Mouse (Mus musculus) neural tube, embryonic 13.5 days (tissue): ENCODE measurements around the gene Magi2. TPM values are rescaled to one million over a fixed set of nuclear protein-coding genes. Genes with fewer than 3 reads are reported as not detected.

Experiments used
- ATAC-seq: fragments of 200-750 bp; cut with Nextera tagmentation; 2 replicates; pipeline ENCODE4 v1.8.0; 2017; ENCODE audit warnings: low read depth, mild to moderate bottlenecking, moderate TSS enrichment, moderate library complexity
- H3K27ac ChIP-seq: fragments of 300-500 bp; sonication (generic); replicated peaks from 2 replicates; pipeline ENCODE4 v1.5.1; 2015; ENCODE audit warnings: moderate library complexity, mild to moderate bottlenecking, inconsistent platforms
- H3K27me3 ChIP-seq: fragments of 300-500 bp; sonication (generic); 2 replicates; pipeline ENCODE4 v1.6.1; 2015; ENCODE audit warnings: mild to moderate bottlenecking, inconsistent platforms
- H3K36me3 ChIP-seq: fragments of 300-500 bp; sonication (generic); 2 replicates; pipeline ENCODE4 v1.6.1; 2015; ENCODE audit warnings: mild to moderate bottlenecking, inconsistent platforms
- H3K4me1 ChIP-seq: fragments of 300-500 bp; sonication (generic); replicated peaks from 2 replicates; pipeline ENCODE4 v1.6.1; 2015; ENCODE audit warnings: inconsistent platforms
- H3K4me2 ChIP-seq: fragments of 300-500 bp; sonication (generic); 2 replicates; pipeline ENCODE4 v1.6.1; 2015; ENCODE audit warnings: inconsistent platforms, mild to moderate bottlenecking, moderate library complexity
- H3K4me3 ChIP-seq: fragments of 300-500 bp; sonication (generic); 2 replicates; pipeline ENCODE4 v1.5.1; 2015; ENCODE audit warnings: mild to moderate bottlenecking, inconsistent platforms
- H3K9ac ChIP-seq: fragments of 300-500 bp; sonication (generic); 2 replicates; pipeline ENCODE4 v1.6.1; 2015; ENCODE audit warnings: moderate library complexity, mild to moderate bottlenecking, inconsistent platforms
- H3K9me3 ChIP-seq: fragments of 300-500 bp; sonication (generic); 2 replicates; pipeline ENCODE4 v1.6.1; 2016; ENCODE audit warnings: inconsistent platforms
- WGBS: fragments of 180-500 bp; shearing (Covaris S2); methylation state at CpG from one replicate; pipeline ENCODE4 v1.1.7; 2015; 5-methylcytosine and 5-hydroxymethylcytosine counted together
- polyA plus RNA-seq: library from polyadenylated mRNA; unstranded; fragments of >200 nt; fragmentation: Nextera tagmentation; extraction: Ambion mirVana; gene quantifications from 2 replicates; pipeline ENCODE4 v1.2.1, GENCODE M21; 2015

Gene Magi2
- polyA plus RNA-seq, 1 experiment from 2014 or later, result 23.1 TPM

- no peak overlapping the region for H3K4me3 ChIP-seq
- 0 out of 2 replicates have a peak, but pooled peaks cover 2% of the 10 kb centered on the region for H3K4me1 ChIP-seq
- WGBS, result 80% methylated on average over 8 of the region's 8 CpGs
- no peak overlapping the region for H3K4me2 ChIP-seq
- no peaks in the 10 kb centered on the region for H3K27me3 ChIP-seq
- no peak overlapping the region for H3K27ac ChIP-seq
- H3K9ac ChIP-seq, result no peak overlapping the region
- no peaks in the 10 kb centered on the region for H3K9me3 ChIP-seq
- no peaks in the 10 kb centered on the region for H3K36me3 ChIP-seq
- no peak for ATAC-seq
Observed at GRCm38 (mm10) chr5:20285080-20285840, 1058.4 kb downstream of the Magi2 start.

GRCm38 (mm10) chr5:20294521-20294920 lies 1067.7 kb downstream of the Magi2 start:
- Histone ChIP-seq H3K27ac (no peak overlapping the region), H3K4me2 (no peak overlapping the region), H3K27me3 (no peaks in the 10 kb centered on the region), H3K9ac (no peak overlapping the region), H3K9me3 (no peaks in the 10 kb centered on the region), H3K36me3 (no peaks in the 10 kb centered on the region), H3K4me1 (no peaks in the 10 kb centered on the region), H3K4me3 (no peak overlapping the region)
- ATAC-seq, result no peak
- WGBS, result 81% methylated on average over 11 of the region's 11 CpGs

GRCm38 (mm10) chr5:20299816-20300215 lies 1073.0 kb downstream of the Magi2 start:
- Histone ChIP-seq H3K4me1 (peaks cover 10% of the 10 kb centered on the region), H3K4me2 (no peak overlapping the region), H3K9me3 (no peaks in the 10 kb centered on the region), H3K36me3 (no peaks in the 10 kb centered on the region), H3K9ac (no peak overlapping the region), H3K27ac (no peak overlapping the region), H3K27me3 (no peaks in the 10 kb centered on the region), H3K4me3 (no peak overlapping the region)
- WGBS, result 68% methylated on average over 6 of the region's 6 CpGs
- ATAC-seq, result no peak

- Histone ChIP-seq H3K27me3 (no peaks in the 10 kb centered on the region), H3K4me1 (peaks cover 10% of the 10 kb centered on the region), H3K36me3 (no peaks in the 10 kb centered on the region), H3K27ac (no peak overlapping the region; the same call in 1 of the 2 replicates), H3K4me2 (no peak overlapping the region), H3K9ac (no peak overlapping the region), H3K9me3 (no peaks in the 10 kb centered on the region), H3K4me3 (no peak overlapping the region)
- 72% methylated on average over 8 of the region's 8 CpGs for WGBS
- ATAC-seq, result 0 out of 2 replicates have a peak, but pooled peaks have one; percentile 19
Observed at GRCm38 (mm10) chr5:20303056-20303965, 1076.5 kb downstream of the Magi2 start.

- no peaks in the 10 kb centered on the region for H3K27me3 ChIP-seq
- no peak overlapping the region for H3K27ac ChIP-seq
- no peak overlapping the region for H3K9ac ChIP-seq
- 0 out of 2 replicates have a peak, but pooled peaks cover under 1% of the 10 kb centered on the region for H3K36me3 ChIP-seq
- ATAC-seq, result no peak
- H3K4me2 ChIP-seq, result no peak overlapping the region
- H3K4me3 ChIP-seq, result no peak overlapping the region
- H3K9me3 ChIP-seq, result no peaks in the 10 kb centered on the region
- H3K4me1 ChIP-seq, result no peaks in the 10 kb centered on the region
- 90% methylated on average over 2 of the region's 2 CpGs for WGBS
Observed at GRCm38 (mm10) chr5:20320970-20321369, 1094.1 kb downstream of the Magi2 start.

- Histone ChIP-seq H3K9ac (no peak overlapping the region), H3K27me3 (no peaks in the 10 kb centered on the region), H3K4me2 (no peak overlapping the region), H3K4me1 (no peaks in the 10 kb centered on the region), H3K4me3 (no peak overlapping the region), H3K27ac (no peak overlapping the region), H3K36me3 (0 out of 2 replicates have a peak, but pooled peaks cover 4% of the 10 kb centered on the region), H3K9me3 (no peaks in the 10 kb centered on the region)
- ATAC-seq, result no peak
- WGBS, result 44% methylated on average over 2 of the region's 2 CpGs
Observed at GRCm38 (mm10) chr5:20325290-20325689, 1098.5 kb downstream of the Magi2 start.

GRCm38 (mm10) chr5:20328901-20329300 lies 1102.1 kb downstream of the Magi2 start:
- no peak overlapping the region for H3K4me2 ChIP-seq
- no peak overlapping the region for H3K27ac ChIP-seq
- H3K4me3 ChIP-seq, result no peak overlapping the region
- WGBS, result 70% methylated on average over 1 of the region's 1 CpGs
- H3K9me3 ChIP-seq, result no peaks in the 10 kb centered on the region
- ATAC-seq, result no peak
- 0 out of 2 replicates have a peak, but pooled peaks cover 4% of the 10 kb centered on the region for H3K36me3 ChIP-seq
- H3K9ac ChIP-seq, result no peak overlapping the region
- no peaks in the 10 kb centered on the region for H3K4me1 ChIP-seq
- H3K27me3 ChIP-seq, result no peaks in the 10 kb centered on the region

GRCm38 (mm10) chr5:20330025-20330424 lies 1103.2 kb downstream of the Magi2 start:
- Histone ChIP-seq H3K9me3 (no peaks in the 10 kb centered on the region), H3K4me3 (no peak overlapping the region), H3K27ac (no peak overlapping the region), H3K27me3 (no peaks in the 10 kb centered on the region), H3K4me2 (no peak overlapping the region), H3K9ac (no peak overlapping the region), H3K36me3 (0 out of 2 replicates have a peak, but pooled peaks cover 4% of the 10 kb centered on the region), H3K4me1 (no peaks in the 10 kb centered on the region)
- WGBS, result 74% methylated on average over 3 of the region's 3 CpGs
- ATAC-seq, result no peak

GRCm38 (mm10) chr5:20332574-20332973 lies 1105.7 kb downstream of the Magi2 start:
- Histone ChIP-seq H3K27ac (no peak overlapping the region), H3K4me2 (no peak overlapping the region), H3K9me3 (no peaks in the 10 kb centered on the region), H3K27me3 (no peaks in the 10 kb centered on the region), H3K9ac (no peak overlapping the region), H3K36me3 (no peaks in the 10 kb centered on the region), H3K4me3 (no peak overlapping the region), H3K4me1 (no peaks in the 10 kb centered on the region)
- WGBS, result 86% methylated on average over 4 of the region's 4 CpGs
- ATAC-seq, result no peak

GRCm38 (mm10) chr5:20334549-20334948 lies 1107.7 kb downstream of the Magi2 start:
- H3K27ac ChIP-seq, result no peak overlapping the region
- no peaks in the 10 kb centered on the region for H3K36me3 ChIP-seq
- no peak overlapping the region for H3K4me3 ChIP-seq
- ATAC-seq, result no peak
- no peaks in the 10 kb centered on the region for H3K27me3 ChIP-seq
- H3K4me2 ChIP-seq, result no peak overlapping the region
- H3K9ac ChIP-seq, result no peak overlapping the region
- H3K9me3 ChIP-seq, result no peaks in the 10 kb centered on the region
- H3K4me1 ChIP-seq, result no peaks in the 10 kb centered on the region

GRCm38 (mm10) chr5:20352941-20353340 lies 1126.1 kb downstream of the Magi2 start:
- no peaks in the 10 kb centered on the region for H3K36me3 ChIP-seq
- no peak for ATAC-seq
- H3K9ac ChIP-seq, result no peak overlapping the region

GRCm38 (mm10) chr5:20358437-20358836 lies 1131.6 kb downstream of the Magi2 start:
- H3K4me1 ChIP-seq, result no peaks in the 10 kb centered on the region
- ATAC-seq, result no peak
- WGBS, result 55% methylated on average over 5 of the region's 5 CpGs
- H3K9ac ChIP-seq, result no peak overlapping the region
- H3K9me3 ChIP-seq, result no peaks in the 10 kb centered on the region
- H3K27ac ChIP-seq, result 0 out of 2 replicates have a peak overlapping the region, but pooled peaks have one; percentile 42
- no peaks in the 10 kb centered on the region for H3K36me3 ChIP-seq
- H3K27me3 ChIP-seq, result no peaks in the 10 kb centered on the region
- H3K4me2 ChIP-seq, result no peak overlapping the region
- H3K4me3 ChIP-seq, result no peak overlapping the region

More at GRCm38 (mm10) chr5:20352941-20353340, 1126.1 kb downstream of the Magi2 start:
- no peak overlapping the region for H3K4me2 ChIP-seq
- H3K9me3 ChIP-seq, result no peaks in the 10 kb centered on the region
- H3K4me1 ChIP-seq, result no peaks in the 10 kb centered on the region
- H3K27me3 ChIP-seq, result no peaks in the 10 kb centered on the region
- no peak overlapping the region for H3K27ac ChIP-seq
- 95% methylated on average over 8 of the region's 8 CpGs for WGBS
- H3K4me3 ChIP-seq, result no peak overlapping the region
